Comparison of ENCODE assay signal across 9 mouse cellular contexts in the genomic region with DNA sequence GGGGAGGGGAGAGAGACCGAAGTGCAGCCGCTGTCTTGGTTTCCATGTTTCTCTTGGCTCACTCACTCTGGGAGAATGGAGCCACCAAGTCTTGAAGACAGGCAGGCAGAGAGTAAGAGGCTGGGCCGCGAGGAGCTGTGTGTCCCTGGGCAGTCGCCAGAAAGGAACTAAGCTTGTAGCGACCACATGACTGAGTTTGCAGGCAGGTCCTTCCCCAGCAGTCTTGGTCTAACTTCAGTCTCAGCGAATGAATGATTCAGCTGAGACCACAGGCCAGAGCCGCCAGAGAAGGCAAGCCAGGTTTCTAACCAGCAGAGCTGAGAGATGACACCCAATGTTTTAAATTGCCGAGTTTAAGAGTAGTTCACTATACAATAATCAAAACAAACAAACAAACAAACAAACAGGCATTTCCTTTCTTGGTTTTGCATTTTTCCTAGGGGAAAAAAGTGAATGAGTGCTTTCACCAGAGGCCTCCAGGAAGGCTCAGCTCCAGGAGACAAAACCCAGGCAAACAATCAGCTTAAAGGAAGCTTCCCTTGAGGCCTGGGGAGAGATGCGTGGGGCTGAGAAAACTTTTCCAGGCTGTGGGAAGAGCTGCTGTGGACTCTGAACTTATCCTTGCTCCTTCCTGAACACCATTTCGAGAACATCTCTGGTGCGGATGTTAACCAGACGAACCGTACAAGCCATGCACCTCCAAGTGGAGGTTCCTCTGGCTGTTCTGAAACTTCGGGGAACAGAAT.
DNase-seq lines count a peak whose midpoint lies in the region; ATAC-seq and TF ChIP-seq lines count a peak whose summit lies in the region.
"Had no signal": no experiment of that assay in that cellular context is flagged by ENCODE, and none has a peak within 500 bp of the region (broad histone marks: within the 10 kb centered on the region; RNA-seq: fewer than 3 reads in every experiment).

No protein-coding gene starts in this region.

- no peaks in the 10 kb centered on the region for H3K36me3 ChIP-seq in forebrain, embryonic 12.5 days (replicated peaks)
- no peaks in the 10 kb centered on the region for H3K36me3 ChIP-seq in forebrain, postnatal 0 days (ENCODE audit: insufficient read depth)
- H3K36me3 ChIP-seq in heart, embryonic 14.5 days (ENCODE audit: control insufficient read depth, insufficient read depth, low read length): no peaks in the 10 kb centered on the region
- H3K36me3 ChIP-seq in limb, embryonic 10.5 days: no peaks in the 10 kb centered on the region
- no peaks in the 10 kb centered on the region for H3K36me3 ChIP-seq in small intestine, adult 2 months (ENCODE audit: control insufficient read depth, insufficient read depth, low read length)
- H3K36me3 ChIP-seq: G1E had no signal

- H3K9me3 ChIP-seq in forebrain, embryonic 12.5 days: no peaks in the 10 kb centered on the region
- H3K9me3 ChIP-seq in forebrain, postnatal 0 days (ENCODE audit: low read length): no peaks in the 10 kb centered on the region
- H3K9me3 ChIP-seq in heart, embryonic 14.5 days (ENCODE audit: control insufficient read depth, low read length): no peaks in the 10 kb centered on the region
- H3K9me3 ChIP-seq in limb, embryonic 10.5 days (replicated peaks): no peaks in the 10 kb centered on the region
- H3K9me3 ChIP-seq: G1E had no signal

- no peak overlapping the region for H3K4me3 ChIP-seq in forebrain, embryonic 12.5 days (replicated peaks)
- H3K4me3 ChIP-seq in forebrain, postnatal 0 days (ENCODE audit: low read depth, low read length): no peak overlapping the region
- H3K4me3 ChIP-seq in heart, embryonic 14.5 days (ENCODE audit: control insufficient read depth in 1 of 2, insufficient read depth in 1 of 2, low read depth in 1 of 2, low read length in 2 of 2): no peak overlapping the region
- no peak overlapping the region for H3K4me3 ChIP-seq in limb, embryonic 10.5 days
- H3K4me3 ChIP-seq in small intestine, adult 2 months (ENCODE audit: low read depth, low read length): no peak overlapping the region

- H3K9ac ChIP-seq in forebrain, embryonic 12.5 days: no peak overlapping the region
- no peak overlapping the region for H3K9ac ChIP-seq in forebrain, postnatal 0 days
- H3K9ac ChIP-seq in heart, embryonic 14.5 days (ENCODE audit: low read length): no peak overlapping the region

- DNase-seq in forebrain, postnatal 0 days: no peak
- peak; percentile 58 for DNase-seq in urinary bladder, postnatal 14 days (ENCODE audit: low spot score)
- no peak for DNase-seq in urinary bladder, postnatal 25 days (ENCODE audit: low spot score)
- no peak for DNase-seq in limb, embryonic 10.5 days (ENCODE audit: low spot score)
- no peak for DNase-seq in embryo, embryonic 10.5 days (ENCODE audit: low spot score)

- ATAC-seq in forebrain, embryonic 12.5 days (ENCODE audit: low FRiP score): no peak
- no peak for ATAC-seq in forebrain, postnatal 0 days
- ATAC-seq in heart, embryonic 14.5 days (ENCODE audit: insufficient number of reproducible peaks, insufficient read depth, low FRiP score, low read depth): peak; percentile 41; the same call in 1 of the 2 replicates

- H3K4me1 ChIP-seq in forebrain, embryonic 12.5 days: peaks cover 19% of the 10 kb centered on the region
- H3K4me1 ChIP-seq in forebrain, postnatal 0 days (ENCODE audit: insufficient read depth): peaks cover 16% of the 10 kb centered on the region
- H3K4me1 ChIP-seq in heart, embryonic 14.5 days (ENCODE audit: control insufficient read depth in 2 of 2, insufficient read depth in 2 of 2, low read length in 2 of 2): peaks cover 29 to 34% of the 10 kb centered on the region in 2 experiments
- H3K4me1 ChIP-seq in limb, embryonic 10.5 days: peaks cover 27% of the 10 kb centered on the region
- peaks cover 24% of the 10 kb centered on the region for H3K4me1 ChIP-seq in small intestine, adult 2 months (ENCODE audit: control insufficient read depth, insufficient read depth, insufficient read length, low read length)

- WGBS in forebrain, embryonic 12.5 days: 82% methylated on average over 15 of the region's 15 CpGs
- 63% methylated on average over 15 of the region's 15 CpGs for WGBS in forebrain, postnatal 0 days
- WGBS in heart, embryonic 14.5 days: 57% methylated on average over 15 of the region's 15 CpGs
- WGBS in limb, embryonic 10.5 days: 80% methylated on average over 15 of the region's 15 CpGs
- 46% methylated on average over 15 of the region's 15 CpGs for WGBS in small intestine, adult 2 months

- no peaks in the 10 kb centered on the region; the same call in 1 of the 2 replicates for H3K27me3 ChIP-seq in forebrain, embryonic 12.5 days
- no peaks in the 10 kb centered on the region for H3K27me3 ChIP-seq in forebrain, postnatal 0 days (ENCODE audit: insufficient read depth, low read length)
- H3K27me3 ChIP-seq in heart, embryonic 14.5 days (ENCODE audit: control insufficient read depth, insufficient read depth, low read length): no peaks in the 10 kb centered on the region
- no peaks in the 10 kb centered on the region for H3K27me3 ChIP-seq in limb, embryonic 10.5 days (ENCODE audit: low read depth, poor library complexity, severe bottlenecking)
- no peaks in the 10 kb centered on the region for H3K27me3 ChIP-seq in small intestine, adult 2 months (ENCODE audit: control insufficient read depth, insufficient read depth, low read length)

- 0 out of 2 replicates have a peak overlapping the region, but pooled peaks have one; percentile 68 for H3K27ac ChIP-seq in forebrain, embryonic 12.5 days
- no peak overlapping the region for H3K27ac ChIP-seq in forebrain, postnatal 0 days (ENCODE audit: low read depth, low read length)
- peak overlapping the region; percentile 94 to 98 for H3K27ac ChIP-seq in heart, embryonic 14.5 days (replicated peaks in 1 of 2; ENCODE audit: control insufficient read depth in 1 of 2, insufficient read depth in 1 of 2, low read depth in 2 of 2, low read length in 2 of 2)
- H3K27ac ChIP-seq in limb, embryonic 10.5 days: peak overlapping the region; percentile 89
- peak overlapping the region; percentile 83 for H3K27ac ChIP-seq in small intestine, adult 2 months (ENCODE audit: insufficient read depth, low read depth, low read length)

- TF ChIP-seq CTCF in forebrain, postnatal 0 days (IDR thresholded peaks at IDR 0.05; ENCODE audit: low read depth): no peak
- TF ChIP-seq CTCF in small intestine, adult 2 months (IDR thresholded peaks at IDR 0.05; ENCODE audit: extremely low read depth, insufficient read length, insufficient replicate concordance, low read depth, low read length): no peak

- H3K4me2 ChIP-seq in forebrain, embryonic 12.5 days: no peak overlapping the region
- H3K4me2 ChIP-seq in forebrain, postnatal 0 days (ENCODE audit: low read depth): no peak overlapping the region
- H3K4me2 ChIP-seq in heart, embryonic 14.5 days (ENCODE audit: low read length): peak overlapping the region; percentile 48; the same call in 1 of the 2 replicates

- no peak for TF ChIP-seq POLR2A in small intestine, adult 2 months (IDR thresholded peaks at IDR 0.05; ENCODE audit: low read depth, low read length)
